Mouse (Mus musculus) liver, postnatal 0 days (tissue): ENCODE data around the gene Gm8251.

Experiments used
- CTCF ChIP-seq: sonication (generic); IDR thresholded peaks from 2 replicates; pipeline ENCODE4 v1.5.1; 2016; ENCODE audit warnings: antibody characterized with exemption, low read depth
- EP300 ChIP-seq: IDR thresholded peaks from 2 replicates; pipeline ENCODE4 v1.6.1; 2016; ENCODE audit warnings: antibody characterized with exemption, low read depth, mild to moderate bottlenecking

GRCm38 (mm10) chr1:44046556-44046955, 15.2 kb downstream of the Gm8251 start:
- no peak for TF ChIP-seq CTCF
- no peak for TF ChIP-seq EP300
